ENCODE assay signal across 14 mouse cellular contexts in genomic region chr11:29815261-29815660, GRCm38 (mm10). TPM values are rescaled to one million over a fixed set of nuclear protein-coding genes. Genes with fewer than 3 reads are reported as not detected.
DNase-seq lines count a peak whose midpoint lies in the region; ATAC-seq and TF ChIP-seq lines count a peak whose summit lies in the region.
"Had no signal": no experiment of that assay in that cellular context is flagged by ENCODE, and none has a peak within 500 bp of the region (broad histone marks: within the 10 kb centered on the region; RNA-seq: fewer than 3 reads in every experiment).

No protein-coding gene starts in this region.

- no peak overlapping the region for H3K4me2 ChIP-seq in heart, embryonic 12.5 days
- H3K4me2 ChIP-seq in forebrain, embryonic 13.5 days, result no peak overlapping the region

- peaks cover 17% of the 10 kb centered on the region for H3K4me1 ChIP-seq in heart, embryonic 12.5 days (replicated peaks)
- peaks cover 47% of the 10 kb centered on the region for H3K4me1 ChIP-seq in megakaryocyte, embryonic 14.5 days
- no peaks in the 10 kb centered on the region for H3K4me1 ChIP-seq in forebrain, embryonic 13.5 days
- H3K4me1 ChIP-seq: forebrain, embryonic 10.5 days had no signal

- TF ChIP-seq CTCF in layer of hippocampus, adult 2 months (conservative IDR thresholded peaks at IDR 0.05), result no peak

- intact Hi-C loops in heart, postnatal 10 days (cut with DNase I), result no loop called here

- no peaks in the 10 kb centered on the region for H3K27me3 ChIP-seq in heart, embryonic 12.5 days (replicated peaks)
- no peaks in the 10 kb centered on the region for H3K27me3 ChIP-seq in megakaryocyte, embryonic 14.5 days (replicated peaks)
- H3K27me3 ChIP-seq in forebrain, embryonic 13.5 days, result no peaks in the 10 kb centered on the region

- peak overlapping the region; percentile 75 for H3K27ac ChIP-seq in heart, embryonic 12.5 days (ENCODE audit: poor library complexity, severe bottlenecking)
- no peak overlapping the region for H3K27ac ChIP-seq in layer of hippocampus, adult 2 months
- no peak overlapping the region for H3K27ac ChIP-seq in forebrain, embryonic 13.5 days
- H3K27ac ChIP-seq: forebrain, embryonic 10.5 days; left cerebral cortex, adult 2 months had no signal

- H3K9ac ChIP-seq in heart, embryonic 12.5 days, result no peak overlapping the region
- no peak overlapping the region for H3K9ac ChIP-seq in forebrain, embryonic 13.5 days

- no peaks in the 10 kb centered on the region for H3K36me3 ChIP-seq in heart, embryonic 12.5 days
- no peaks in the 10 kb centered on the region for H3K36me3 ChIP-seq in megakaryocyte, embryonic 14.5 days (replicated peaks; ENCODE audit: low read length)
- H3K36me3 ChIP-seq in forebrain, embryonic 13.5 days (ENCODE audit: poor library complexity, severe bottlenecking), result no peaks in the 10 kb centered on the region
- H3K36me3 ChIP-seq: forebrain, embryonic 10.5 days had no signal

- peak; percentile 96 for ATAC-seq in heart, embryonic 12.5 days (ENCODE audit: insufficient number of reproducible peaks, low FRiP score)
- ATAC-seq in erythroid progenitor cell, adult 5-6 weeks (replicated peaks; ENCODE audit: low FRiP score, poor library complexity, severe bottlenecking), result peak; percentile 94
- ATAC-seq in forebrain, embryonic 13.5 days, result no peak

- H3K4me3 ChIP-seq in heart, embryonic 12.5 days, result no peak overlapping the region
- H3K4me3 ChIP-seq in megakaryocyte, embryonic 14.5 days (replicated peaks), result peak overlapping the region; percentile 51
- H3K4me3 ChIP-seq in layer of hippocampus, adult 2 months, result no peak overlapping the region
- no peak overlapping the region for H3K4me3 ChIP-seq in forebrain, embryonic 13.5 days
- H3K4me3 ChIP-seq: forebrain, embryonic 10.5 days; left cerebral cortex, adult 2 months; myocyte had no signal

- DNase-seq in heart, postnatal 10 days, result no peak
- peak; percentile 97 for DNase-seq in MEL-GATA-1-ER (ENCODE audit: extremely low read depth, low read depth)
- DNase-seq in layer of hippocampus, adult 2 months (ENCODE audit: low spot score in 2 of 2), result no peak
- no peak for DNase-seq in embryo, embryonic 10.5 days (ENCODE audit: low spot score)
- DNase-seq: adrenal gland, adult 8-10 months; gastrocnemius, postnatal 14 days; kidney, postnatal 25 days had no signal

- 6% methylated on average over 3 of the region's 3 CpGs for WGBS in heart, embryonic 12.5 days
- WGBS in forebrain, embryonic 13.5 days, result 87% methylated on average over 3 of the region's 3 CpGs

- no peaks in the 10 kb centered on the region for H3K9me3 ChIP-seq in heart, embryonic 12.5 days (replicated peaks)
- H3K9me3 ChIP-seq in megakaryocyte, embryonic 14.5 days, result no peaks in the 10 kb centered on the region
- H3K9me3 ChIP-seq in forebrain, embryonic 13.5 days (replicated peaks), result no peaks in the 10 kb centered on the region
- H3K9me3 ChIP-seq: forebrain, embryonic 10.5 days had no signal

RNA-seq across cellular contexts. Expression of gene 4931440F15Rik, which starts 10.2 kb away (rescaled TPM):
- 0.19 and 0.39 TPM in 2 replicates for polyA plus RNA-seq in heart, embryonic 12.5 days (2016; fragmentation: Nextera tagmentation; extraction: Ambion mirVana)
- total RNA-seq in heart, postnatal 10 days (2021), result 1 to 10 TPM; 1.5 to 1.8 TPM
- not detected in 2 replicates for total RNA-seq in erythroid progenitor cell, adult 5-6 weeks (2015; ENCODE audit: low replicate concordance)
- not detected in 2 replicates for total RNA-seq in erythroid progenitor cell, adult 5-6 weeks (2017; ENCODE audit: low replicate concordance)
- 0.37 and 2.2 TPM in 2 replicates for polyA plus RNA-seq in megakaryocyte, embryonic 14.5 days (2012; ENCODE audit: insufficient read depth, low replicate concordance)
- total RNA-seq in layer of hippocampus, adult 2 months (2021), result 1 to 10 TPM; 2.4 to 3.1 TPM
- polyA plus RNA-seq in forebrain, embryonic 13.5 days (2015; fragmentation: Nextera tagmentation; extraction: Ambion mirVana), result 0.28 and 0.30 TPM in 2 replicates
- polyA plus RNA-seq: forebrain, embryonic 10.5 days had no signal
